Mouse (Mus musculus): Measurements from ENCODE around the gene Rab5b.
"Not testable (repeated sequence)": the region's sequence is repeated elsewhere in the genome, so short reads cannot be mapped to it uniquely, and the experiment has no call there.

Rab5b gene

GRCm38 (mm10) chr10:128695992-128696807 lies at the start of gene Rab5b:
TSS of gene Rab5b (minus strand) at chr10:128696264.
- peak; percentile 100 for DNase-seq (ENCODE audit: low spot score)

GRCm38 (mm10) chr10:128744680-128745601 lies 48.9 kb upstream of the Rab5b start, which contains the start of gene Dgka:
TSS of gene Dgka (minus strand) at chr10:128744855.
- DNase-seq (ENCODE audit: low spot score): no peak

- no peak for DNase-seq (ENCODE audit: low spot score)
Measured at GRCm38 (mm10) chr10:128744211-128744610, 48.1 kb upstream of the Rab5b start.

GRCm38 (mm10) chr10:128743791-128744191 lies 47.7 kb upstream of the Rab5b start:
- DNase-seq (ENCODE audit: low spot score): no peak

- no peak for DNase-seq (ENCODE audit: low spot score)
Measured at GRCm38 (mm10) chr10:128743235-128743634, 47.2 kb upstream of the Rab5b start.

GRCm38 (mm10) chr10:128742616-128743015 lies 46.6 kb upstream of the Rab5b start:
- no peak for DNase-seq (ENCODE audit: low spot score)

GRCm38 (mm10) chr10:128740296-128740695 lies 44.2 kb upstream of the Rab5b start:
- DNase-seq (ENCODE audit: low spot score): no peak

- DNase-seq (ENCODE audit: low spot score): no peak
Measured at GRCm38 (mm10) chr10:128737435-128737834, 41.4 kb upstream of the Rab5b start.

GRCm38 (mm10) chr10:128731992-128732391 lies 35.9 kb upstream of the Rab5b start:
- DNase-seq (ENCODE audit: low spot score): no peak

GRCm38 (mm10) chr10:128731002-128731433 lies 35.0 kb upstream of the Rab5b start:
- no peak for DNase-seq (ENCODE audit: low spot score)

- no peak for DNase-seq (ENCODE audit: low spot score)
Measured at GRCm38 (mm10) chr10:128728059-128728458, 32.0 kb upstream of the Rab5b start.

- not testable (repeated sequence) for DNase-seq (ENCODE audit: low spot score)
Measured at GRCm38 (mm10) chr10:128725466-128725865, 29.4 kb upstream of the Rab5b start.

- no peak for DNase-seq (ENCODE audit: low spot score)
Measured at GRCm38 (mm10) chr10:128715559-128716537, 19.8 kb upstream of the Rab5b start.

- not testable (repeated sequence) for DNase-seq (ENCODE audit: low spot score)
Measured at GRCm38 (mm10) chr10:128711318-128711717, 15.3 kb upstream of the Rab5b start.

- no peak for DNase-seq (ENCODE audit: low spot score)
Measured at GRCm38 (mm10) chr10:128705317-128705693, 9.2 kb upstream of the Rab5b start.

GRCm38 (mm10) chr10:128704491-128705316 lies 8.6 kb upstream of the Rab5b start, which contains the start of gene Cdk2:
TSS of gene Cdk2 (minus strand) at chr10:128705031.
- DNase-seq (ENCODE audit: low spot score): peak; percentile 74

GRCm38 (mm10) chr10:128703895-128704294 lies 7.8 kb upstream of the Rab5b start, which contains the start of gene Pmel:
TSS of gene Pmel (plus strand) at chr10:128704195.
- DNase-seq (ENCODE audit: low spot score): no peak

GRCm38 (mm10) chr10:128702328-128703007 lies 6.4 kb upstream of the Rab5b start:
- DNase-seq (ENCODE audit: low spot score): no peak

GRCm38 (mm10) chr10:128700712-128701111 lies 4.6 kb upstream of the Rab5b start:
- no peak for DNase-seq (ENCODE audit: low spot score)

- DNase-seq (ENCODE audit: low spot score): no peak
Measured at GRCm38 (mm10) chr10:128699611-128700010, 3.5 kb upstream of the Rab5b start.
